Mouse (Mus musculus) lung, postnatal 0 days (tissue): ENCODE measurements at regions not wholly inside any gene's neighbourhood (a gene's known extent, or its start where the extent isn't known, plus 50 kb on each side); places are given as distances from the start of the nearest gene placed in this dataset.

Experiments used
- ATAC-seq: fragments of 200-750 bp; cut with Nextera tagmentation; 2 replicates; pipeline ENCODE4 v1.8.0; 2017; ENCODE audit warnings: moderate library complexity
- DNase-seq: peaks from one replicate; pipeline ENCODE4 v3.0.0-alpha.2; 2016; ENCODE audit warnings: low spot score
- H3K27ac ChIP-seq: fragments of 300-500 bp; sonication (generic); 2 replicates; pipeline ENCODE4 v1.5.1; 2014; ENCODE audit warnings: antibody characterized with exemption, mild to moderate bottlenecking, low read length, mixed read lengths
- H3K27me3 ChIP-seq: fragments of 300-500 bp; sonication (generic); replicated peaks from 2 replicates; pipeline ENCODE4 v1.6.1; 2014; ENCODE audit warnings: low read length, mixed read lengths; ENCODE audit not compliant: insufficient read depth
- H3K36me3 ChIP-seq: fragments of 300-500 bp; sonication (generic); 2 replicates; pipeline ENCODE4 v1.6.1; 2014; ENCODE audit warnings: low read length, mixed read lengths; ENCODE audit not compliant: insufficient read depth
- H3K4me1 ChIP-seq: fragments of 300-500 bp; sonication (generic); 2 replicates; pipeline ENCODE4 v1.6.1; 2014; ENCODE audit warnings: antibody characterized with exemption, low read depth, low read length, mixed read lengths; ENCODE audit not compliant: insufficient read depth
- H3K4me2 ChIP-seq: fragments of 300-500 bp; sonication (generic); replicated peaks from 2 replicates; pipeline ENCODE4 v1.6.1; 2014; ENCODE audit warnings: low read depth, mild to moderate bottlenecking, low read length, moderate library complexity, mixed read lengths
- H3K4me3 ChIP-seq: fragments of 300-500 bp; sonication (generic); 2 replicates; pipeline ENCODE4 v1.5.1; 2014; ENCODE audit warnings: low read depth, low read length
- H3K9ac ChIP-seq: fragments of 300-500 bp; sonication (generic); replicated peaks from 2 replicates; pipeline ENCODE4 v1.6.1; 2014; ENCODE audit warnings: low read depth, mild to moderate bottlenecking
- H3K9me3 ChIP-seq: fragments of 300-500 bp; sonication (generic); 2 replicates; pipeline ENCODE4 v1.6.1; 2016; ENCODE audit warnings: low read length, mixed read lengths
- CTCF ChIP-seq: IDR thresholded peaks from 2 replicates; pipeline ENCODE4 v1.5.1; 2016; ENCODE audit warnings: antibody characterized with exemption, mild to moderate bottlenecking
- EP300 ChIP-seq: IDR thresholded peaks from 2 replicates; pipeline ENCODE4 v1.6.1; 2016; ENCODE audit warnings: antibody characterized with exemption, mild to moderate bottlenecking, control low read depth
- WGBS: fragments of 180-500 bp; shearing (Covaris S2); extraction: QIAGEN DNeasy Blood & Tissue Kit; methylation state at CpG from one replicate; pipeline ENCODE4 v1.1.7; 2014; 5-methylcytosine and 5-hydroxymethylcytosine counted together

DNA sequence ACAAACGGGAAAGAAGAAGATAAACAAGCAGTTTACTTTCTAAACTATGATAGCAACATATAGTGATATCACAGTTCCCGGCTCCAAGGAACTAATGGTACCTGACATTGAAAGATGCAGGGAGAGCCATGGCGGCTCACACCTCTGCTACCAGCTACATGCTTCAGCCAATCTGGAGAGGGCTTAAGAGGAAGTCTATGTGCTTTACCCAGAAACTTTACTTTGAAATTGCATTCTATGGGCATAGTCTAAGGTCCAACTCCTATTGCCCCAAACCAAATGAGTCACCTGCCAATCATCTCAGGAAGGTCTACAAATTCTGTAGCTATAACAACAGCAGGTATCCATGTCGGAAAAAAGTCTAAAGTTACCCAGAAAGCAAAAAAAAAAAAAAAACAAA is 146.9 kb downstream of the Samd5 start:
- WGBS = 66% methylated on average over 4 of the region's 4 CpGs
- no peak overlapping the region for H3K9ac ChIP-seq
- no peak for DNase-seq
- no peaks in the 10 kb centered on the region for H3K36me3 ChIP-seq
- no peaks in the 10 kb centered on the region for H3K4me1 ChIP-seq
- H3K4me3 ChIP-seq = no peak overlapping the region
- no peaks in the 10 kb centered on the region for H3K27me3 ChIP-seq
- ATAC-seq = no peak
- no peak overlapping the region for H3K4me2 ChIP-seq
- H3K9me3 ChIP-seq = no peaks in the 10 kb centered on the region
- TF ChIP-seq CTCF = no peak
- no peak for TF ChIP-seq EP300
- no peak overlapping the region for H3K27ac ChIP-seq

DNA sequence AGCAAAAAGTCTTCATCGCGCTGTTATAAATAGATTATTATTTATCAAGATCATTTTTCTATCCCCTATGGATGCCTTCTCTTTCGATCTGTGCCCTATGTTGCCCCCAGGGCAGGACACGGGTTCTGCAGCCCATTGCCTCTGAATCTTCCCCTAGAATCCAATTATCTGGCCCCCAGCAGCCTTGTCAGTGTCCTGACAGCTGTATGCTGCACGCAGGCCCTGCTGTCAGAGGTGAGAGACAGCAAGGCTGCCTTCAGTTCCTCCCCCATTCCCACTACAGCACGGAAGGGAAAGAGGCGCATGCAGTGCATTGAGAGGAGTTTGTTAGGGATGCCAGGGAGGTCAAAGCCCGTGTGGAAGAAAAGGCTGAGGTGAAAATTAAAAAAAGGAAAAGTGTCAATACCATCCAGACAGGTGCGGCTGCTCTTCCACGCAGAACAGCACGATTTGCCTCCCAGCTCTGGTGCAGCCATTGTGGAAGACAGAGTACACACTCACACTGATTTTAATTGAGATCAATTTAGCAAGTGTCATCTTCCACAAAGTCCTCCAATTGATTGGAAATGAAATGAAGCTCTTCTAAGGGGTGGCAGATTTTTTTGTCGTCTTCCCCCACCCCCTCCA is 165.1 kb downstream of the Samd5 start:
- Histone ChIP-seq H3K27me3 (no peaks in the 10 kb centered on the region), H3K4me2 (no peak overlapping the region), H3K4me1 (no peaks in the 10 kb centered on the region), H3K9me3 (no peaks in the 10 kb centered on the region), H3K4me3 (no peak overlapping the region), H3K27ac (no peak overlapping the region), H3K36me3 (no peaks in the 10 kb centered on the region), H3K9ac (no peak overlapping the region)
- DNase-seq = no peak
- no peak for TF ChIP-seq CTCF
- no peak for TF ChIP-seq EP300
- WGBS = 56% methylated on average over 12 of the region's 12 CpGs
- ATAC-seq = no peak

DNA sequence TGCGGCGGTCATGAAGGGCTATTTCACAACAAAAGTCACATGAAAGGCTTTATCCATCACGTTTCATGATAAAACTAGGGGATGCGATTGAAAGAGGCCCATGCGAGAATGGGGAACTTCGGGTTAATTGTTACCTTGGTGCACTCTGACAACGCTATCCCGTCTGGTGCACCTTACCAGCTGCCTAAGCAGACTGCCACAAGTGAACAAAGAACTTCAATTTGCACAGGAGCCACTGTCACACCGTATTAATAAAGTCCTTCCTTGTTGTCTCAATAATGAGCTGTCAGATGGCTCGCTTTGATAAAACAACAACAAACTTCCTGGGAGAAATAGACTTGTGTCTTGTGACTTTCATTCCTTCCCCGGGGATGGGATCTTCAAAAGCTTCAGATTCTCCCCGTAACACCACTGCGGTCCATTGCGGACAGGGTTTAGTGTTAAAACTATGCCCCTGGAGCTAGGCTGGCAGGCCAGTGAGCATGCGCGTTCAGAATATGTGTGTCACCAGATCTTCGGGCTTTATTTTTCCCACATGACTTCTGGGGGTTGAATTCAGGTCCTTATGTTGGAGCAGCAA is 165.8 kb downstream of the Samd5 start:
- no peaks in the 10 kb centered on the region for H3K36me3 ChIP-seq
- H3K9ac ChIP-seq = no peak overlapping the region
- TF ChIP-seq CTCF (no peak), EP300 (no peak)
- H3K4me1 ChIP-seq = no peaks in the 10 kb centered on the region
- no peaks in the 10 kb centered on the region for H3K27me3 ChIP-seq
- no peak overlapping the region for H3K27ac ChIP-seq
- DNase-seq (no peak), ATAC-seq (no peak)
- WGBS = 63% methylated on average over 17 of the region's 17 CpGs
- no peaks in the 10 kb centered on the region for H3K9me3 ChIP-seq
- H3K4me3 ChIP-seq = no peak overlapping the region
- H3K4me2 ChIP-seq = no peak overlapping the region

DNA sequence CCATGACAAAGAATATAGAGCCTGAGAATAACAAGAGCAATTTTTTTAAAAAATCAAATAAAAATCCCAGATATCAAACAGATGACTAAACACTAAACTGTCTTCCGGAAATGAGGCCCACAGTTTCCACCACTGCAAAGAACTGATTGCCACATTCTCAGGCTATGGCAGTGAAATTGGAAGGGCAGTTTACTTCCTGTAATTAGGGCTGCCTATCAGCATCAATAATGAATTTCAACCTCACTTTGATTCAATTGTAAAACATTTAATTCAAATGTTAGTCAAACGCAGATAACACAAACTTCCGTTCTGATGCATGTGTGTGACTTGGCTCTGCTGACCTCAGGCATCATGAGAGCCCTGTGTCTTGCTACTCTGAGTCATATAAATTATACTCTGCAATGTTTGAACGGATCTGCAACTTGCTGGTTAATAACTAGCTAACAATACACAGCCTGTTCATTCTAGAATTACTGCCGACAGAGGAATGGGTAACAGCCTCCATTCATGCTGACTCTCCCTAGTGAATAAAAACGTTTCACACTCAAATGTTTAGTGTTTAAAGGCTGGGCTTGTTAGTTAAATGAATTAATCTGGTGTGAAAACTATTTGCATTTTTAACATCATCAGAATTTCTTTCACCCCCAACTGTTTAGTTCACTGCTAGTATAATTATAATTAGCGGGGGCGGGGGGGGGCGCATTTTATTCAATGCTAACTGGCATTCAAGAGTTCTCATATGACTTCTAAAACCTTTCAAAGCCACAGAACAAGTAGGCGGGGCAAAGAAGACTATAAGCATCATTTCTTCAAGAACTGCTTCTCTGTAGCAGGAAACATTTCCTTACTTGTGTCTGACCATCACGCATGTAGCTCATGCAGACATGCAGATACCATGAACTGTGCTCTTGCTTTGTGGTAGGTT is 171.2 kb downstream of the Samd5 start:
- Histone ChIP-seq H3K4me2 (no peak overlapping the region), H3K9me3 (no peaks in the 10 kb centered on the region), H3K4me1 (no peaks in the 10 kb centered on the region), H3K9ac (no peak overlapping the region), H3K27me3 (no peaks in the 10 kb centered on the region), H3K27ac (no peak overlapping the region), H3K4me3 (no peak overlapping the region), H3K36me3 (no peaks in the 10 kb centered on the region)
- ATAC-seq (no peak; the same call in 1 of the 2 replicates), DNase-seq (peak; percentile 5)
- 59% methylated on average over 11 of the region's 11 CpGs for WGBS
- TF ChIP-seq CTCF = no peak
- TF ChIP-seq EP300 = no peak

DNA sequence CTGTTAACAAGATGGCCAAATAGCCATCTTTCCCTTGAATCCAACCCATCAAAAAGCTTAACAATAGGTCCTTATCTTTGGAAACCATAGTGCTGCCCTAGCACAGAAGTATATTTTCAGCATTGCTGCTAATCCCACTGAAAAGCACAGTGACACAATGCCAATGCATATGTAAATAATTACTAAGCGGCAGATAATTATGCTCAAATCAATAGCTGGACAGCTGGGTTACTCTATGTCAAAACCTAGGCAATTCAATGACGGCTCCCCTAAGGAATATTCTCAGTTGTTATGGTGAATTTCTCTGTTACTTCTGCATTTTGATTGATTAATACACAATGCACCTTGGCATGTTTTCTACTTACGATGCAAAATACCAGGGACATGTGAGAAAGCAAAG is 176.5 kb downstream of the Samd5 start:
- ATAC-seq (no peak), DNase-seq (no peak)
- Histone ChIP-seq H3K4me3 (no peak overlapping the region), H3K36me3 (no peaks in the 10 kb centered on the region), H3K27me3 (no peaks in the 10 kb centered on the region), H3K4me2 (no peak overlapping the region), H3K27ac (no peak overlapping the region), H3K4me1 (no peaks in the 10 kb centered on the region), H3K9me3 (no peaks in the 10 kb centered on the region), H3K9ac (no peak overlapping the region)
- TF ChIP-seq EP300 (no peak), CTCF (no peak)
- WGBS = 91% methylated on average over 3 of the region's 3 CpGs

DNA sequence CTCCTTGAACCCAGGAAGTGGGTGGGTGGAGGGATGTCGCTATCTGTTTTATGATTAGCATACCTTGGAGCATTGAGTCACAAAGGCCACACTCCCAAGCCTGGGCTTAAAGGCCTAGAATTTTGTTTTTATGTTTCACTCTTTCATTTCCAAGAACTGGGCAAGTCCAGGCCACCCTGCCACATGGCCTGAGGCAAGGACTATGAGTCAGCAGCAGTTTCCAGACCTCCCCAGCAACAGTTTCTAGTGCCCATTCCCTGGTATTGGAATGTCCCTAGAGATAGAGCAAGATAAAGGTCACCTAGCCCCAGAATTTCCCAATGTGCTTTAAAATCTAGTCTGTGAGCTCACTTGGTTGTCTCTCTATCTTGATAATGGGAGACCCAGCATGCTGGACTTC is 178.0 kb downstream of the Samd5 start:
- DNase-seq (no peak), ATAC-seq (no peak)
- no peaks in the 10 kb centered on the region for H3K4me1 ChIP-seq
- H3K27ac ChIP-seq = no peak overlapping the region
- WGBS = 100% methylated on average over 1 of the region's 1 CpGs
- H3K4me2 ChIP-seq = no peak overlapping the region
- no peaks in the 10 kb centered on the region for H3K27me3 ChIP-seq
- H3K4me3 ChIP-seq = no peak overlapping the region
- H3K9ac ChIP-seq = no peak overlapping the region
- TF ChIP-seq EP300 (no peak), CTCF (no peak)
- no peaks in the 10 kb centered on the region for H3K9me3 ChIP-seq
- H3K36me3 ChIP-seq = no peaks in the 10 kb centered on the region
